Mouse (Mus musculus): ENCODE measurements around the gene Myo9b.

- TF ChIP-seq CTCF (IDR thresholded peaks at IDR 0.05; ENCODE audit: control insufficient read depth, insufficient read depth, insufficient replicate concordance, low read depth, low read length) (no peak), POLR2A (IDR thresholded peaks at IDR 0.05; ENCODE audit: control insufficient read depth, low read depth, low read length) (no peak)
These were observed 43.5 kb downstream of the Myo9b start for GRCm38 (mm10) chr8:71315972-71316371.
